Mouse (Mus musculus) hindlimb bud, embryonic 11.5 days (tissue): ENCODE measurements around the gene Casc1.

Experiments used
- DNase-seq: peaks from one replicate; pipeline ENCODE4 v3.0.0-alpha.2; 2012; ENCODE audit warnings: low read depth, low spot score; ENCODE audit errors: extremely low spot score

The Casc1 gene

DNA sequence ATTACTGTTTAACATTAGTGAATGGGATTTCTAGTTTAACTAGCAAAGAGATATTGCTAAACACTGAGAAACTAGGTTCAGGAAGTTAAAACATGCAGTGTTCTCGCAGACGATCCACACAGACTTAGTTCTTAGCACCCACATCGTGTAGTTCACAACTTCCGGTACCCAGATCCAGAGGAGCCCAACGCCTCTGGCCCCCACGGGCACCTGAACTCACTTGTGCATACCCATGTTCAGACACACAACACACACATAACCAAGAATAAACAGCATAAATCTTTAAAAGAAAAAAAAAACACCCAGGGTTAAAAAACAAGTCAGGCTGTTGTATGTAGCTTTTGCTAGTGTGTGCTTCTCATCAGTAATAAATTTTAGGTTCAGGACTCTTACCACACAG lies 6.4 kb downstream of the Casc1 start:
- no peak for DNase-seq

DNA sequence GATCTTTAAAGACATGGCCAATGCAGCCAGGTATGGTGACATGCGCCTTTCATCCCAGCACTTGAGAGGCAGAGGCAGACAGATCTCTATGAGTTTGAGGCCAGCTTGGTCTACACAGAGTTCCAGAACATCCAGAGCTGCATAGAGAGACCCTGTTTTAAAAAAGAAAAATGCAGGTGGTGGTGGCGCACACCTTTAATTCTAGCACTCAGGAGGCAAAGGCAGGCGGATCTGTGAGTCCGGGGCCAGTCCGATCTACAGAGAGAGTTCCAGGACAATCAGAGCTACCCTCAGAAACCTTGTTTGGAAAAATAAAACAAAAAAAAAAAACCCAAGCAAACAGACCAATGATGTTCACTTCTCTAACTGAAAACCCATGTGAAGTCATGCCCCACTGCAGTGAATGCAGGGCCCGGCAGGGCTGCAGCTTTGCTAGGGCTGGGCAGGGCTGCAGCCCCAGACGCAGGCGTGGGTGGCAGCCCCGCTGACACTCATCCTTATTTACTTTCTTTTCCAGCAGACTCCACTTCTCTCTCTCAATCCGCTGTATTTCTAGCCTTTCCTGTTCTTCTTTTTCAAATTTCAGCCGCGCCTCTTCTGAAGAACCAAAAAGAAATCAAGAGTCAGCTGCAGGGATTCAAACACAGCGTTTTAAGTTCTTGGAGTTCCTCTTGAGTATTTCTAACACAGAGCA lies 8.2 kb downstream of the Casc1 start:
- no peak for DNase-seq

DNA sequence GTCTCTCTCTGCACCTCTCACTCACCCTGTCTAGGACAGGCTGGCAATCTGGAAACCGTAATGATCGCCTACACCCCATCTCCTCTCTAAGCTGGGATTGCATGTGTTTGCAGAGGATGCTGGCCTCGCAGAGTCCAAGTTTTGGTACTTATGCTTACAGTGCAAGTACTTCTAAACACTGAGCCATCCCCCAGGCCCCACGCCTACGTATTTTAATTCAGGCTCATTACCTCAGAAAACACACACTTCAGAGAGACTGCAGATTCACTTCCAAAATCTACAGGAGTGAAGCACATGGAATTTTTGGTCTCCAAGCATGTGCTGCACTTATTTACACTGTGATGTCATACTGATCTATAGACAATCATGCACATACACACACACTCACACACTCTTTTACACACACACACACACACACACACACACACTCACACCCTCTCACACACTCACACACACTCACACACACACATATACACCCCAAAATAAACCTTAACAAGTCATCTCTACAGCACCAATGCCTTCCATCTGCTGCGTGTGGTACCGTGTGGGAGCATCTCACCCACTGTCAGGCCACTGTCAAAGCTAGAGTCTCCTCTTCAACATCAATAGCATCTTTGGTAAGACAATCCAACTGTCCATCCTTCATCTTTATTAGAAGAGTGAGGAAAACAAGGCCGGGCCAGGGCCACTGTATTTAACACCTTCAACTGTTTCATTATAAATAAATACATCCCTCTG lies 12.7 kb downstream of the Casc1 start:
- DNase-seq, result no peak

DNA sequence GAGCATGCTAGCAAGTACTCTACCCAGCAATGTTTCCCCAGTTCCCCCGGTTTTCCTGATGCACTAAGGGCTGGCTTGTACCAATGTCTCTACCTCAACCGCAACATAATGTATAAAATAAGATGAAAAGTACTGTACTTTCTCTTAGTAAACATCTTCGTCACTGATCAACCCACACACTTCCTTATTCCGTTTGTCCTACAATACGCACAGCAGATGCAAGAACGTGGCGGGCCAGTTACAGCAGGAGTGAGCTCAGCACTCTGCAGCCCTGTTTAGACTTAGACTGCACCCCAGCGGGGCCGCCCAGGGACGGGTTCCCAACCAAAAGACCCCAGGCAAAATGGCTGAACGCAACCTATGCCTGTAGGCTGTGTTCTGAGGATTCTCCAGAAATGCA lies 17.4 kb downstream of the Casc1 start:
- no peak for DNase-seq

DNA sequence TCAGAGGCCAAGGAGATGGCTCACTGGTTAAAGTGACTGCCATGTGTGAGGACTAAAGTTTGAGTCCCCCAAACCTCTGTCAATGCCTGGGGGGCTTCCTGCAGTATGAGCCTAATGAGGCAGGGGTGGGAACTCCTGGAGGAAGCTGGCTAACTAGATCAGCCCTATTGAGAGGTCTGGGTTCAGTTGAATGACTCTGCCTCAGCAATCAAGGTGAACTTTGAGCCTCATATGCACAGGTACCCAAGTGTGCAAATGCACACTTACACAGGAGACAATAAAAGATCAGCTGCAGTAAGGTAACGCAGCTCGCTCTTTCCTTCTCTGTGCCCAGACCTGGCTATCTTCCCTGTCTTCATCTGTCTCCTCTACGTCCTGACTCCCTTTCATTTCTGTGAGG lies 17.8 kb downstream of the Casc1 start:
- no peak for DNase-seq

DNA sequence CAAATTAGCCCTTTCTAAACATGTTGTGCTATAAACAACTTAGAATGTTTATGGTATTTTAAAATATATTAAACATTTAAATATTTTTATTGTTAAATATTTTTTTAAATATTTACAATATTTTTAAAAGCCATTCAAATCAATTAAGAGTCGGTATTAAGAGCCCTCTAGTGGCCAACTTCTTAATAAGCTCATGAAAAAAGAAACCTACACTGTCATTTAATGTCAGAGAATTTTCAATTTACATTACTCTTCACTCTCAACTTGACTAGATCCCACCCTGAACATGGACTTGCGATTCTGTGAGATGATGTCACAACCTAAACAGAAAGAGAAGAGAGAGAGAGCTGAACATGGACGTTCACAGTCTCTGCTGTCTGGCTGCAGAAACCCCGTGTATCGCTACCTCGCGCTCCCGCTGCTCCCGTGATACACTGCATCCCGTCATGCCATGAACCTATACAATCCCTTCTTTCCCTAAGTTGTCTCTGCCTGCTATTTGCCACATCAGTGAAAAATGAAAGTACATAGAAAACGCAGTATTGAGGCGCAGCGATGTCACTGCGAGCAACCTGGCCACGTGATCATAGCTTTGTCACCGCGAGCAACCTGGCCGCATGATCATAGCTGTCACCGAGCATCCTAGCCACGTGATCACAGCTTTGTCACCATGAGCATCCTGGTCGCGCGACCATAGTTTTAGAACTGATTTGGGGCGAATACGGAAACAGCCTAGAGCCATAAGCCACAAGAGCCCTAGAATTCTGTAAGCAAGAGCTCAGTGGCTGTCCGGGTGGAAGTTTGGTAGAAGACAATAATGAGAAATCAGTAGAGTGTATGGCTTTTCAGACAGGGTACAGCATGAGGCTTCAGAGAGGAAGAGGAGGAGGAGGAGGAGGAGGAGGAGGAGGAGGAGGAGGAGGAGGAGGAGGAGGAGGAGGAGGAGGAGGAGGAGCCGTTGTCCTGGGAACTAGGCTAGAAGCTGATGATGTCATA lies 23.4 kb downstream of the Casc1 start:
- DNase-seq, result no peak

DNA sequence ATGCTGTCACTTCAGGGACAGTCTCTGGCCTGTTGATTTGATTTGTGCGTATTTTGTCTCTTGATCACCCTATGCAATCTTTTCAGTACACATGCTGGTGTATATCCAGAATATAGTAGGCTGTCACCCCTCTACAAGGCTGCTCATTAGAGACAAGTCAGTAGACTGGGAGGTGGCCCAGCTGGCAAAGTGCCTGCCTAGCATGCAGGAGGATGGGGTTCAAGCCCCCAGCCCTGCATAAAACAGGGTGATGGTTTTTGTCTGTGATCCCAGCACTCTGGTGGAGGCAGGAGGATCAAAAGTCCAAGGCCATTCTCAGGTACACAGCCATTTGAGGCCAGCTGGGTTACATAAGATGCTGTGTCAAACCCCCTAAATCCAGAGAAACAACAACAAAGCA lies 24.7 kb downstream of the Casc1 start:
- DNase-seq, result no peak

DNA sequence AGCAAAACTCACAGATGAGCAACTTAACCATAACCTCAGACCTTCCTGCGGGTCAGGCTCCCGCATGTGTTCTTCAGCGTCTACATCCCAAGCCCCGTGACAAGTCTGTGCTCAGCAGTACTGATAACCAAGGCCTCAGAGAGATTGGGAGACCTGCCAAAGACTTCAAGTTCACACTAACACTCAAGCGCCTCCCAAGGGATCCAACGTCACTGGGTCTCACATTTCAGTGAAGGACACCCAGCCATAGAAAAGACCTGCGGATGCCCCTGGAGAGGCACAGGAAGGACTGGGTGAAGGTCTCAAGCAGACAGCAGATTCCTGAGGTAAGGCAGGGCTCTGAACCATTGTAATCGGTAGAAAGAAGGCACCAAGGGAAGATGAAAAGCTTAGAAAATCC lies 28.8 kb downstream of the Casc1 start:
- DNase-seq, result no peak

DNA sequence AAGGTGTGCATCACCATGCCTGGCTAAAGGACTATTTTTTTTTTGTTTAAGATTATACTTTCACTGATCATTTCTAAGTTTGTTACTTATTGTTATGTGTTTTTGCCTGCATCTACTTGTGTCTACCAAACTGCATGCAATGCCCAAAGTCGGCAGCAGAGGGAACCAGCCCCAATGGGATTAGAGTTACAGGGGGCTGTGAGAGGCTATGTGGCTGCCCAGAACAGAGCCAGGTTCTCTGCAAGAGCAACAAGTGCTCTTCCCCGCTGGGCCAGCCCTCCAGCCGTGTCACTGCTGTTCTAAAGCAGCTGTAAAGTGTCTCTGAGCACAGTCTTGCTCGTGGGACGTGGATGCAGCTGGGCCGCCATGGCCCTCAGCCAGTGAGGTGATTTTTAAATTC lies 31.1 kb downstream of the Casc1 start:
- DNase-seq, result no peak

DNA sequence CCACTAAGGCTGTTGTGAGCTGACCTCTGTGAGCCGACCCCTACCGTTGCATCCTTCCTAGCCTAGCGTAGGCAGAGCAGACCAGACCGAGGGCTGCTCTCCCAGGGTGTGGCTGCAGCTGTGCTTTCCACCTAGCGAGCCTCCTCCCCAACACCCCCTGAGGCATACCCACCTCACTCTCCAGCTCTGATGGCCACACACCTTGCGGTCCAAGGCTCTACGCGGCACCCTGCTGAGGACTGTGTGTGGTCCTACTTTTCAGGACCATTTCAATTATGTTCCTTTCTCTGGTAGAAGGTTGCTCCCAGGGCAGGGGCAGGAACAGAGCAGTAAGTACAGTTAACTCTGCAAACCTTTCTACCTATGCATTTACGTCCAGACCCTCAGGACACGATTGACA lies 34.3 kb downstream of the Casc1 start:
- no peak for DNase-seq

DNA sequence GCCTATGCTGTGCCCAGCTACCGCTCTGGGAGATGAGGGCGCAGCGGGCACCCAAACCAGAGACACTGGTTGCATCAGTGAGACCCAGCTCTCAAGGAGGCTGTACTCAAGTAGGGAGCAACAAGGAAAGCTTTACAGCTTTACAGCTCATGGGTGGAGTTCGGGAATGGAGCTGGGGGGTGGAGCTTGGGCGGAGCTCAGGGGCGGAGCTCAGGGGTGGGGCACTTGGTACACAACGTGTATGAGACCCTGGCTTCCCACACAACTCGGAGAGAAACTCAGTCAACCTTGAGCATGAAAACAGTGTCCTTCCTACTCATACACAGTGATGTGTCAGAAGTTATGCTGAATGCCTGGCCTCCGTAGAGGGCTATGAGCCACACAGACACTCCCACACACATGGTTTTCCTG lies 35.2 kb downstream of the Casc1 start:
- DNase-seq, result no peak

DNA sequence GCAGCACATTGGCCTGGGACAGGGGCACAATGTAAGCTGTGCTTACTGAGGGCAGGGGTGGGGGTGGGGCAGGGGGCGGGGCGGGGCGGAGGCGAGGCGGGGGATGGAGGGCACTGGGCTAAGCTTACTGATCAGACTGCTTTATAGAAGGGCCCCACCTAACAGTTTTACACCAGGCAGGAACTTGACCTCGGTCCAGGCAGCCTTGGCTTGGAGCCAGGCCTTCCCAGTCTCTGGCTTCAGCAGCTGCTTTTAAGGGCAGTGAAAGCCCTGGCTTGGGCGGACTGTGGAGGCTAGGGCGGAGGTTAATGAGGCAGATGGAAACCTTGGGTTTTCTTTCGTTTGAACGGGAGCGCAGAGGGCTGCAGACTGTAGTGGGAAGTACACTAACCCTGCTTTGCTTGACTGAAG lies 37.0 kb downstream of the Casc1 start:
- DNase-seq, result no peak

DNA sequence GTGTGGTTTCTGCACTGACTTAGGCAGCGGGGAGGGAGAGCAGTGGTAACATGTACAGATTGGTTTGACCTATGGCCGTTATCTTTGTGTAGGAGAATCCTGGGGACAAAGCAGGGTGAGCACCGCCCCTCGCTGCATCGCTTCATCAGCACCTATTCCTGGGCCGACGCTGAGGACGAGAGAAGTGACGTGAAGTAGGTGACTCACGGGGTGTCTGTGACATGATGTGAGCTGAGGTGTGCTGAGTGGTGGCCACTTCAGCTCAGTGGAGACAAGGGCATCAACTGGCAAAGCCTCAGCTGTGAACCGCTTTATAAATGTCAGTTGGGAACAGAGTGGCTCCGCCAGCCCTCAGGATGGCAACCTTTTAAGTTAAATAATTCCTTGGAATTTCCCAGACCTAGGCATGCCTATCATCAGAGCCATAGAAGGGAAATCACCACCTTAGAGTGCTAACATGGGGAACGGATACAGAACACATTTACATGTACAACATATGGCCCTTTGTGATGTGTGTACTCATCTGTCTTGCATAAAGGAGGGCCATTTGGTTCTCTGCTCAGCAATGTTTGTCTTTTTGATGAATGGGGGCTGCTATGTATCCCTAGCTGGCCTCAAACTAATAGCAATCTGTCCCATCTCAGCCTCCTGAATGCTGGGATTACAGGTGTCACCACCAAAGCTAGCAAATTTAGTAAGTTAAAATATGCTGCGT lies 38.8 kb downstream of the Casc1 start:
- no peak for DNase-seq

DNA sequence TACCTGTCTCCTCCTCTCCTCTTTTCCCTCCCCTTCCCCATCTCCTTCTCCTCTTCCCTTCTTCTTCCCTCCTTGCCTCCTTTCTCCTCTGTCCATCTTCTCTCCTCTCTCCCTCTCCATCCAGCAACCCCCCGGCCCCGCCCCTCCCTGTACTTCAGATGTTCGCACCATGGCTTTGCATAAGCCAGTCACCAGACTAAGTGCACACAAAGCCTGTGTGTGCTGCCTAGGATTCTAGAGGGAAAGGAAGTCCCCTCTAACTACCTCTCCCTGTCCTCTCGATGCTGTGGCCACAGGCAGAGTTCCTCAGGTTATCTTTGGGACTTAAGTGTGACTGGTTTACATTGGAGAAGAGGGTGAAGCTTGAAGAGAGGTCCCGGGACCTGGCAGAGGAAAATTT lies 50.2 kb downstream of the Casc1 start:
- DNase-seq, result no peak

DNA sequence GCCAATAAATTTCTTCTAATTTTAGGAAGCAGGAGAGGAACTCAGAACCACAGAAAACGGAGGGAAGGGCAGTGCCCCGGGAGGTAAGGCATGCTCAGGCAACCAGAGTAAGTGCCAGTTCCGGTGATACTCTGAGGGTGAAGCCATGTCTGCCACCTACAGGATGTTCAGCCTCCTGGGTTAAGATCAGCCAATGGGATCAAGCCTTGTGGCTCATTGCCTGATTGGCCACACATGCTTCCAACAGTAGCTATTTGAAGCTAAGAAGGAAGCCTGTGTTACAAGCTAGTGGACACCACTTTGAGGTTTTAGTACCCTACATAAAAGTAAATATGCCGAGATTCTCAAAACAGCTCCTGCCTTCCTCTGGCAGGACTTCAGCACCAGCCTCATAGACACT lies 52.2 kb downstream of the Casc1 start:
- no peak for DNase-seq

DNA sequence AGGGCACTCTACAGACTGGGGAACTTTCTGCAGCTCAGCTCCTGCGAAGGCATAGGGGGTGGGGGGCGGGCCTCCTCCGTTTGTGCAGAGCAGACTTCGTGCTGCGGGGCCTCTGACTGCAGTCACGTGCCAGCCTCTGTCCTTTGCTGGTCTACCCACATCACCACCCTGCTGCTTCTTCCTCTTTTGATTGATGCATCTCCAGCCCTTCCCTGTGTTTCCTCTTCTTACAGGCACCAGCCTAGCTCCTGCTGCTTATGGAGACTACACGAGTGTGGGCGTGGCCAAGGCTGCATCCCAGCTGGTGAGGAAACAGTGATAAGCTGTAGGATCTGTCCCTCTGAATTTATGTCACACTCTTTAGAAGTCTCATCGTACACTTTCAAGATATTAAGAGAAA lies 61.8 kb downstream of the Casc1 start:
- DNase-seq, result no peak

DNA sequence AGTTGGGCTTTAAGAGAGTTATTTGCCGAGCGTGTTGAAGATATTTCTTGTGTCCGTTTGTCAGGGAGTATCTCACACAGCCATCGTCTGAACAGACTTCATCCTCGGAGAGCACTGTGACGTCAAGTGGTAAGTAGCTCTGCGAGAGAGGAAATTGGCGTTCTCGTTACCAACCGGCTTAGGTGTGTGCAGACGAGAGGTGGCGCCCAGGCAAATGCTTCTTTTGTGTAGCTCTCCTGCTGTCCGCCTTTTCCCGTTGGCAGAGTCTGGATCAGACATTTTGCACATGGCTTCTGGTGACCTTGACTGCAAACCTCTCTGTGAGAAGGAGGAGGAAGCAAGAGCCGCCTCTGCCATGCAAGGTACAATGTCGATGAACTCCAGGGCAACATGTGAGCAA lies 63.1 kb downstream of the Casc1 start:
- no peak for DNase-seq

DNA sequence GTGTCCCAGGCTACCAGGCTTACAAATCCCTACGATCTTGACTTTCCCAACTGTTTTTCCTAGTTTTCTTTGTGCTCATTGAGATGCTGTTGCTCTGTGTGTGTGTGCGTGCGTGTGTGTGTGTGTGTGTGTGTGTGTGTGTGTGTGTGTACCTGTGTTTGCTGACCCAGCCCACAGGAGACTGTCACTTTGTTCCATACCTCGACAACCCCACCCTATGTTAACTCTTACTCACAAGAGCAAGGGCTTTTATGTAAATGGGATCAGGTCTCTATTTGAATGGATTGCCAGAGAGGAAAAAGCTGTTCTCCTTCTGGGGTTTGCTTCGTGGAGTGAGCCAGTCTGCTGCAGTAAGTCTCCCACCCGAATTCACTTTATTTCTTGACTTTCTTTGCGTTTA lies 65.6 kb downstream of the Casc1 start:
- DNase-seq, result no peak

DNA sequence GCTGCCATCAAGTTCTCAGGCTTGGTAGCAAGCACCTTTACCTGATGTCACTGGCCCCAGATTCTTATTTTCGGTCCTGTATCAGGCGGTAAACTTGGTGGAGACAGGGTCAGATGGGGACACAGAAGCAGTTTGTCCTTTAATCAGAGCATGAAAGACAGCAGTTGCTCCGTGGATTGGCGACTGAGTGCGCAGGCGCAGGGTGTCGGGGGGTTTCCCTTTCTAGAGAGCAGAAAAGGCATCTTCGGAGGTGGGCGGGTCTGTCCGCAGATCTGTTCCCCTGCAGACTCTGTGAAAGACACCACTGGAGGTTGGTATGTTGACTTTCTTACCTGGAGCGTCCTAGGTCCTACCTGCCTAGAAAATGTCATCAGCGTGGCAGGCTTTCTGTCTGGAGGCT lies 69.0 kb downstream of the Casc1 start:
- no peak for DNase-seq

DNA sequence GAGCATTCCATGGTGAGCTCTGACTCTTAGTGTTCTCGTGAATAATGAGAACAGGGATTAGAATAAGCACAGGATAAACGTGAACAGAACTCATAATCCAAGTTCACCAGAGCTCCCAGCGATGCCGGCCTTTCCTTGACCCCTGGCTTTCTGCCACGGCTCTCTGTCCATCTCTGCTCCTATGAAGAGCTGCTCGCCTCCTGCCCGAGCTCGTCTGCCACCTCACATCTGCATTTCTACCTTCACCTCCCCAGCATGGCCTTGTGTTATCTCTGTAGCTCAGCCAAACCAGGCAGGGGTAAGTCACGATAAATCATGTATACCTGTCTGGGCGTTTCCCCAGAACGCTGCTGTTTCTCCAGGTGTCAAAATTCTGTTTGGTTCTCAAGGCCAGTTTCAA lies 70.1 kb downstream of the Casc1 start:
- no peak for DNase-seq
